Mouse (Mus musculus): ENCODE measurements around the gene Dnajb11.

The Dnajb11 gene

GRCm38 (mm10) chr16:22857431-22858113 is at the start of gene Dnajb11, which contains the start of gene Tbccd1:
TSS of gene Dnajb11 (plus strand) at chr16:22857845.
TSS of gene Tbccd1 (minus strand) at chr16:22857669.
- peak; percentile 99 for DNase-seq (ENCODE audit: low read depth)

- peak; percentile 31 for DNase-seq (ENCODE audit: low read depth)
These were observed 46.2 kb upstream of the Dnajb11 start, which contains the start of gene Crygs for GRCm38 (mm10) chr16:22811477-22811876. TSS of gene Crygs (minus strand) at chr16:22811577.

DNA sequence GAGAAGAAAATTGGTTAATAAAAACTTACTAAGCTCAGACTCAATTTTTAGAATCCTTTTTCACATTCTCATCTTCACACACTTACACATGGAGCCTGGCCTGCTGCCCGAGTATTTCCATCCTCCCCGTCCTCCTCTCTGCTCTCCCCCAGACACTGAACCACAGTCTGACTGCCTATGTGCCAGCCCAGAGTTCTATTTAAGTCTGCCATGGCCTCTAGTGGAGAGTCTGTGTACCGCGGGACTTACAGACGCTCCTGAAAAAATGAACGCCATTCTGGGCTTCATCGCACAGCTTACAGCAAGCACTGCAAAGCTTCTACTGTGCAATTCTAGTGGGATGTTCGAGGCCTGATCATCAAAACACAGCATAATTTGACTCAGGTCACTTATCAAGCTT is 36.9 kb upstream of the Dnajb11 start:
- DNase-seq (ENCODE audit: low read depth): peak; percentile 52

DNA sequence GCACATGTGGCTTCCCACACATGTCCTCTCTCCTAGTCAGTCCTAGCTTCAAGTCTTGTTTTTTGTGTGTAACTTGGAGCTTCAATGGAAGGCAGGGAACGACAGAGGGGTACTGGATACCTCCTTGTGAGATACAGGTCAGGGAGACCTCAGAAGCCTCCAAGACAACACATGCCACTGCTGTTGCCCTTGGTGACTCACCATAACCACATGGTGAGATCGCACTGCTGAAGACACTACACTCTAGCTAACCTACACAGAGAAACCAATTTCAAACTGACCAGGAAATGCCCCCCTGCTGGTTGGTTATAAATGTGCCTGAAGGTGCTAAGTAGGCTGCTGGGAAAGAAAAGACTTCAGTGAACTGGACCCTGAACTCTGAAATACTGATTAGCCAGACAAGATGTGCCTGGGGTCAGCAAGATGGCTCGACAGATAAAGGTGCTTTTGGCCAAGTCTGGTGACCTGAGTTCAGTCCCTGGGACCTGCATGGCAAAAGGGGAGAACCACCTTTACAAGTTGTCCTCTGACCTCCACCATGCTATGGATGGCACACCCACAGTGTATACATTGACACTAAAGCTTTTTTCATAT is 24.6 kb upstream of the Dnajb11 start:
- DNase-seq (ENCODE audit: low read depth): no peak

DNA sequence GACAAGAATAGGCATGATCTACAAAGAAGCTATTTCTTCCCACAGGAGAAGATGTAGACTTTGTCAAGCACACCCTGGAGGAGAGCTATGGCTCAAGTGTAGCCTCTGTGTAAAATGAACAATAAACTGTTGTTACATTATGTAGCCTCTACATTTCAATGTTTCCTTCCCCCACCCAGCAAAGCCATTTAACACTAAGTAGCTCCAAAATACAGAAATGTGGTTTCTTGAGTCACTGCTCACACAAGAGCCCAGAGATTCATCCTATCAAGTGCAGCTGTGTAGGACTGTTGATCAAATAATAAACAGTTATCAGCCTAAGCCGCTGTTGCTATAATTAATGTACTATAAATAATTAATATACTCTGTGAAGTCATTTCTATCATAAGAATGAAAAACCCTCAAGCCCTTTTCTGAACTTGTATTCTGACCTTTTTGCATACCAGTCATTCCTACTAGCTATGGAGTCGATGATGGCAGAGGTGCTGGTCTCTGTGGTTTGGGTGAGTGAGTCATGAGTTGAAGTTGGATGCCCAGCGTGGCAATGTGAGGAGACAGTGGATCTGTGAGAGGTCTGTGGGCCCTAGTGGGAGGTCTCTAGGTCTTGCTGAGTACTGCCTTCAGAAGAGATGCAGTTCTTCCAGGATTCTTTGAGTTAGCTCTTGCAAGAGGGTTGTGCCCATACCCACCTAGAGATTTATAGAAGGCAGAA is 18.3 kb upstream of the Dnajb11 start:
- DNase-seq (ENCODE audit: low read depth): peak; percentile 85

- DNase-seq (ENCODE audit: low read depth): no peak
These were observed 14.8 kb upstream of the Dnajb11 start for GRCm38 (mm10) chr16:22842871-22843270.

DNA sequence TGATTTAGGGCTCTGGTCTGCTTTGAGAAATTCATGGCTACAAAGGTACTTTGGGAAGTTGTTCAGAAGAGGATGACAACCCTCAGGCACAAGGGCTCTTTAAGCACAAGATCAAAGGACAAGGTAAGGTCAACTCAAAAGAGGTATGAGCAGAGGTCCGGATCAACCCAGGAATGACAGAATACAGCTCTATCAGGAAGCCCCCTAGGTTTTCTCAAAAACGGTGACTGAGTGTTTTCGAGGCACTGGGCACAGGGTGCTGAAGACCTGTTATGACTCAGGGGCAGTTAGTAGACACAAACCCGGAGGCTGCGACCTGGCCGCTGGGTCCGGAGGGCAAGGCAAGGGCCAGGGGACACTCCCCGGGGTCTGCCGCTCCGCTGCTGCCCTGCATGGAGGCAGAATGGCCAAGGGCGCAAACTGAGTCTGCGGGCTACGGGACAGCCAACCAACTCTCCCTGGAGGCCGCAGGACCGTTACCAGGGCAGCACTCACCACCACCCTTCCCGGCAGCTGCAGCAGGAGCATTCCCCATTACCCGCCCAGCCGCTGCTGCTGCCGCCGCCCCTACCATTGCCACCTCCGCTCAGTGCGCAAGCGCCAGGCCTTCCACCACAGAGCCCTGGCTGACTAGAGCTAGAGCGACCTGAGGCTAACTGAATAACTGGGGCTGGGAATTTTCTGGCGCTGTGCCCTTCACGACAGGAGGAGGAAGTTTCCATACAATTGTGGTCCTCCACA is 13.4 kb upstream of the Dnajb11 start:
- peak; percentile 17 for DNase-seq (ENCODE audit: low read depth)

DNA sequence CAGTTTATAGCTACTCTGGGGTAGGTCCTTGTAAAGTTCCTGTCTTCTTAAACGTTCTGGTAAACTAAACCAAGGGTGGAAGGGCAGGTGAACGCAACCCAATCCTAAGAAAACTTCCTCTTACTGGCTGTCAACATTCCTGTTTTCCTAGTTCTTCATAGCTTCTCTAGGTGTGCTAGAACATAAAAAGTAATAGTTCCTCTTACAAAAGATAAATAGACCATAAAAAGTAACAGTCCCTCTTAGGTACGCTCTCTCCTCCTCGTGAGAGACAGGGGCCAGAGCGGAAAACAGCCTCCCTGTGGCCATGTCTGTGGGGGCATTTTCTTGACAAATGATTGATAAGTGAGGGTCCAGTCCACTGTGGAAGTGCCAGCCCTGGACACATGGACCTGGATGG is 12.8 kb upstream of the Dnajb11 start:
- no peak for DNase-seq (ENCODE audit: low read depth)

DNA sequence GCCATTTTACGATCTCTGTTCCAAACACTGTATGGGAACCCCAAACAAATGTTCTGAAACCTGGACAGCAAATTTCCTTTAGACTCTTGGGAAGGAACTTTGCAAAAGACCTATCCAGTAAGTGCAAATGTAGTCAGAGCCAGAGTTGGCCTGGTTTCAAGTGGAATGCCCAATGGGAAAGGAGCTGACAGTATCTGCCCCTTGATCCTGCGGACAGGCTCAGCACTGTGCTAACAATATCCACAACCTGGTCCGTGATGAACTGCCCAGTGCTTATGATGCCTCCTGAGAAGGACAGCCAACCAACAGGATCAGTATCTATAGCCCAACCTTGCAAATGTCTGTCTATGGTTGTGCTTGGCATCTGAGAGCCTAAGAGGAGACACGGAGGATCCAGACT is 12.2 kb upstream of the Dnajb11 start:
- no peak for DNase-seq (ENCODE audit: low read depth)

DNA sequence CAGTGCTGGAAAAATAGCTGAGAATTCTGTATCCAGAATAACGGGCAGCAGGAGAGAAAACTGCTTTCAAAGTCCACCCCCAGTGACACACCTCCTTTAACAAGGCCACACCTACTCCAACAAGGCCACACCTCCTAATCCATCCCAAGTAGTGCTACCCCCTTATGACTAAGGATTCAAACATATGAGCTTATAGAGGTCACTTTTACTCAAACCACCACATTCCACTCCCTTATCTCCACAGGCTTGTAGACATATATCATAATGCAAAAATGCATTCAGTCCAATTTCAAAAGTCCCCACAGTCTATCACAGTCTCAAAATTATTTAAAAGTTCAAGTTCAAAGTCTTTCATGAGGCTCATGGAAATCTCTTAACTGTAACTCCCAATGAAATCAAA is 10.0 kb upstream of the Dnajb11 start:
- DNase-seq (ENCODE audit: low read depth): peak; percentile 57

DNA sequence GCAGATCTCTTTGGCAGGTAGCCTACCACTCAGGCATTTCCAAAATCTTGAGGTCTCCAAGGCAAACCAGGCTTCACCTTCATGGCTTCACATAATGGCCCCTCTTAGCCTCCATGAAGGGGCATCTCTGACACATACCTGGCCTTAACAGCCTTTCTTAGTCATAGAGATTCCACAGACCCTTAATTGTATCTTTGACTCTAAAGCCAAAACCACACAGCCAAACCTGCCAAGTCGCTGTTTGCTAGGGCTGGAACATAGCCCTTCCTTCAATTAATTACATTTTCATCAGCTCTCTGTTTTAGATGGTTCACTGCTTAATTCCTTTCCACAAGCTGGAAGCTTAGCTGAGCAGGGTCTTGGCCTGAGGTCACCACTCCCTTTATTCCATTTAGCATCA is 9.3 kb upstream of the Dnajb11 start:
- peak; percentile 90 for DNase-seq (ENCODE audit: low read depth)

GRCm38 (mm10) chr16:22852709-22853108 is 4.9 kb upstream of the Dnajb11 start:
- no peak for DNase-seq (ENCODE audit: low read depth)

- DNase-seq (ENCODE audit: low read depth): peak; percentile 11
These were observed 872 bp upstream of the Dnajb11 start for GRCm38 (mm10) chr16:22856773-22857172.

DNA sequence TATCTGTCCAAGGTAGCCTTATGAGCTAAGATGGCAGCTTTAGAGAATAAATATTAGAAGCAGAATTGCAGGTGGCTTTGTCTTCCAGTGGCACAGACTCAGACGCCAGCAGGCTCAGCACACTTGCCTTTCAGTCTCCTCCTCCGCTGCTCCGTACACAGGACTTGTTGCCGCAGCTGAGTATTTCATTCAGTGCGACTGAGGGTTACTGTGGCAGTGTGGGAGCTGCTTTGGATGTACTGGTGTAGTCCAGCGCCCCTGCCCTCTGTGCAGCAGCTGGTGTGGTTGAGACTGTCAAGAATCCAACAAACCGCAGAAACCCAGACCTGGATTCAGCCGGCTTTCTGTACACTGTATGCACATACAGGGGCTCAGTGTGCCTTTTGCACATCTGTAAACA is 14.8 kb downstream of the Dnajb11 start:
- no peak for DNase-seq (ENCODE audit: low read depth)

DNA sequence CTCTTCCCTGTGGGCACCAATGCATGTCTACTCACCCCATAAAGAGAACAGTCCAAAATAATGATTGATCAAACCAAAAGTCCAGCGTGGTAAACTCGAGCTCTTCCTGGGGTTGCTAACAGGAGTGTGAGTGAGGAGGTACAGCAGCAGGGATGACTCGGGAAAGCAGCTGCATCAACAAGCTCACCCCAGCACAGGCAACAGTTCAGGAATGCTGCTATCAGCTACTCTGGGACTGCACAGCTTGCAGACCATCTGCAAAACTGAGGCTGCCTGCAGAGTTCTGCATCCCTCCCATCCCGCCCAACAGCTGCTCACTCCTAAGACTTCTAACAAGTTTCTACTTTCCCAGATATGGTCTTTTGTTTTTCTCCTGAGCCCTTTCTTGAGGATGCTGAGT is 15.7 kb downstream of the Dnajb11 start:
- no peak for DNase-seq (ENCODE audit: low read depth)

DNA sequence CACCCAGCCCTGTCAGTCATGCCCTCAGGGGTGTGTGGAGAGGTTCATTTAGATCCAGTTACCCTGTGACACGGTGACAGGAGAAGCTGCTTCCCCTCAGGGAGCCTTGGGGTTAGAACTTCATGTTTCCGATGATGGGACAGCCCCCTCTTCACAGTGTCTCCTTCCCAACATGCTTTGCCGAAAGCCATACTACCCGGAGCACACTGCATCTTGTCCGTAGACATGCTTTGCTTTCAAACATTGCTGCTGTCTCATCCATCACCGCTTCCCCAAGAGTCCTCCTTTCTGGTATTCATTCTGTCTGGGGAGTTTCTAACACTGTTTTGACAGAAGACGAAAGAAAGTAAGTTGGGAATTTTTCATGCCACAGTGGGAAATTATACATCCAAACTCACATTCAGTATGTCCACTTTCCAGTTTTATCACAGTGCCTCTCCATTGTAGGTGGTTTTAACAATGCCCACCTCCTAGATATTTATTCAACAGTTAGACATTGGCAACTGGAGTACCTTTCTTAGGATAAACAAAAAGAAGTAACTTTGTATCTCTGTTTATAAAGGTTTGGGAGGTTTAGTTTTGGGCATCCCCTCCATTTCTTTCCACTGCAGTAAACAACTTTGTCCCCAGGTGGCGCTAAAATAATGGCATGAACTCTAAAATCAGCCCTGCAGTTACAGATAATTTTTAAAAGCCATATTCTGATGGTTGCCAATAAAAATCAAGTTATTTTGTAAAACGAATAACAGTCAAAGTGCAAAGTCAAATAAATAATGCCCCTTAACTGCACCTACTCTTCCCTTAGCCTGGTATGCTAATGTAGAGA is 18.8 kb downstream of the Dnajb11 start:
- DNase-seq (ENCODE audit: low read depth): peak; percentile 77

DNA sequence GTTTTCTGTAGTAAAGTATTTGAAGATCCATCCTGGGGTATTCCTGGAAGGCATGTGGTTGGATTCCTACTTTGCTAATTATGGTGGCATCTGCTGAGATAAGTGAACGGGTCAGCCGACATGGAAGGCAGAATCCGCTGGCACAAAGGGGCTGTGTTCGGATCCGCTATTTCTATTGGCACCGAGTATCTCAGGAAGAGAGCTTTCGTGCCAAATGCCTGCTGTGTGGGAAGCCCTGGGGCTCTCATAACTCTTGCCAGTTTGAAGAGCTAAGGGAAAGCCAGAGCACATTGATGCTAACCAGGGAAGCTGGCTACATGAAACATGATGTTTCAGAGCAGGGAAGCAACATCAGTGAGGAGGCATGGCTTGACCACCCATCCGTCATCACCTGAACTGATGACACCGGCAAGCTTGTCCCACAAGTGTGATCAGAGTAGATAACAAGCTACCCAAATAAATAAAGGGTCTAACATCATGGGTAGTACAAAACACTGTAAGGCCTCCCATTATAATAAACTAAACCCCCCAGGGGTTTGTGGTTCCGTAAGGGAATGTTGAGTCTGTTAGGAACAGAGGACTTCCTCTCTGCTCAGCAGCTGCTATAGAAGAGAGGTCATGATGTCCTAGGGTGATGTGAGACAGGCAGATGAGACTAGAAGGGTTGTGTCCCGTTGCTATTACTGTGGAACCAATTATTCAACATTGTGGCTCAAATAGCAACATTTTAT is 20.2 kb downstream of the Dnajb11 start:
- peak; percentile 25 for DNase-seq (ENCODE audit: low read depth)

DNA sequence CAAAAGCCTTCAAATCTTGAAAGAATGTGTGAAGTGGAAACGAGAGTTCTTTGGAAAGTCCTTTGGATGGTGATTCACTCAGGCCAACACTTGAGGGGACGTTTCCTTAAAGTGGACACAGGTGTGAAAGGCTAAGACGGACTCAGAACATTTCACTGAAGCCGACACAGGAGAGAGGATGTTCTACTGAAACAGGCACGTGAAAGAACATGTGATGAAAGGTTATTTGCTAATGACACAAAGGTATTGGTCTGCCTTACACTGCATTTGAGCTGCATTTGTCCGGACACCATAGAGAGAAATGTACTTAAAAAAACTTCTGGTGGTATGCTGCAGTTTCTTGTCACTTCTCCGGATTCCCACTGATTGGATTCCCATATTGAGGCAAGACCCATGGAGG is 21.1 kb downstream of the Dnajb11 start:
- DNase-seq (ENCODE audit: low read depth): no peak

GRCm38 (mm10) chr16:22879945-22880595 is 22.4 kb downstream of the Dnajb11 start:
- peak; percentile 55 for DNase-seq (ENCODE audit: low read depth)

GRCm38 (mm10) chr16:22880900-22881299 is 23.3 kb downstream of the Dnajb11 start:
- DNase-seq (ENCODE audit: low read depth): peak; percentile 74

All from NIH3T3 (cell line).